In the genomic region with DNA sequence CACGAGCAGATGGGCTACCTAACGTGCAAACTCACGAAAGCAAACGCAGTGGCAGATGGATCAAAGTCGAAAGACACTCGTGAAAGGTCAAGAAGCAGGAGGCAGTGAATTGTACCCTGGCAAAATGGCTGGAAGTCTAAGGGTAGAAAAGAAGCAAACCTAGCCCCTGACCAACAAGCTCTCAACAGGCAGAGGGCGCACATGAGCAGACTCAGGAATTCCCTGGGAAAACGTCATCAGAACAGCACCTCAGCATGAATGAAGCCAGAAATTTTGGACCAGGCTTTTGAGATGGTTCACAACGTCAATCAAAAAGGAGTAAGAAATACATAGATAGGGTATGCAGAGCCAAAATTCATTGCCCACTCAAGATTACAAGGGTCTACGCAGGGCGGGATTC, we compare ENCODE assay signal across 10 mouse cellular contexts. TPM values are rescaled to one million over a fixed set of nuclear protein-coding genes. Genes with fewer than 3 reads are reported as not detected.
DNase-seq lines count a peak whose midpoint lies in the region; ATAC-seq and TF ChIP-seq lines count a peak whose summit lies in the region.
"Not testable (repeated sequence)": the region's sequence is repeated elsewhere in the genome, so short reads cannot be mapped to it uniquely, and the experiment has no call there.
"Had no signal": no experiment of that assay in that cellular context is flagged by ENCODE, and none has a peak within 500 bp of the region (broad histone marks: within the 10 kb centered on the region; RNA-seq: fewer than 3 reads in every experiment).

No protein-coding gene starts in this region.

- TF ChIP-seq POLR2A in embryonic fibroblast, embryonic 13.5 days (IDR thresholded peaks at IDR 0.05; ENCODE audit: low read depth, low read length), result not testable (repeated sequence)

- H3K4me3 ChIP-seq in embryonic fibroblast, embryonic 13.5 days (ENCODE audit: insufficient read depth, low read length); kidney, embryonic 15.5 days (replicated peaks): not testable (repeated sequence)

- not testable (repeated sequence) for ATAC-seq in kidney, embryonic 15.5 days (replicated peaks; ENCODE audit: low FRiP score)

- not testable (repeated sequence) for H3K9me3 ChIP-seq in kidney, embryonic 15.5 days (replicated peaks)

- not testable (repeated sequence) for H3K27ac ChIP-seq in embryonic fibroblast, embryonic 13.5 days (ENCODE audit: insufficient read depth, low read length); kidney, embryonic 15.5 days

- intact Hi-C loops in heart, postnatal 14 days (cut with DNase I); left cerebral cortex, postnatal 10 days (cut with DNase I): not testable (repeated sequence)

- 0 out of 2 replicates have a peak overlapping the region, but pooled peaks have one; percentile 30 for H3K4me2 ChIP-seq in kidney, embryonic 15.5 days

- WGBS in kidney, embryonic 15.5 days, result 11% methylated on average over 7 of the region's 11 CpGs

- H3K27me3 ChIP-seq in kidney, embryonic 15.5 days, result not testable (repeated sequence)

- peak; percentile 17 to 18 for DNase-seq in cerebellum, adult 18-20 months
- DNase-seq in heart, postnatal 14 days, result peak; percentile 11 to 16
- peak; percentile 23 to 38 for DNase-seq in left cerebral cortex, postnatal 10 days (ENCODE audit: extremely low spot score in 1 of 2, low spot score in 2 of 2)
- peak; percentile 23 for DNase-seq in lung, postnatal 14 days
- DNase-seq in retina, postnatal 1 day, result peak; percentile 73

- not testable (repeated sequence) for H3K36me3 ChIP-seq in kidney, embryonic 15.5 days

- H3K9ac ChIP-seq in kidney, embryonic 15.5 days, result not testable (repeated sequence)

- not testable (repeated sequence) for H3K4me1 ChIP-seq in embryonic fibroblast, embryonic 13.5 days (ENCODE audit: control insufficient read depth, insufficient read depth, low read length); kidney, embryonic 15.5 days

- TF ChIP-seq CTCF in embryonic fibroblast, embryonic 13.5 days (IDR thresholded peaks at IDR 0.05; ENCODE audit: borderline replicate concordance, insufficient read depth, low read length), result peak; percentile 49; the same call in 1 of the 2 replicates

RNA-seq across cellular contexts. Expression of a gene that starts 1.0 kb away (rescaled TPM):
- not detected in 2 replicates for polyA plus RNA-seq in embryonic fibroblast, embryonic 13.5 days (2011; ENCODE audit: insufficient read length, low read depth, missing spikeins)
- under 1 TPM; 0.44 to 0.79 TPM for total RNA-seq in heart, postnatal 14 days (2021)
- polyA plus RNA-seq in kidney, embryonic 15.5 days (2015; fragmentation: Nextera tagmentation; extraction: Ambion mirVana), result 0.29 TPM in 1 of 2 replicates, not detected in the other
- 1 to 10 TPM in 1 of 2 experiments, under 1 TPM in 1; 0.83 to 1.5 TPM for total RNA-seq in left cerebral cortex, postnatal 10 days (2021)
- total RNA-seq: MEL had no signal

RNA-seq across cellular contexts. Expression of a gene that starts 49.0 kb away (rescaled TPM):
- not detected in 2 replicates for polyA plus RNA-seq in embryonic fibroblast, embryonic 13.5 days (2011; ENCODE audit: insufficient read length, low read depth, missing spikeins)
- total RNA-seq in heart, postnatal 14 days (2021), result not detected
- not detected in 2 replicates for polyA plus RNA-seq in kidney, embryonic 15.5 days (2015; fragmentation: Nextera tagmentation; extraction: Ambion mirVana)
- total RNA-seq in left cerebral cortex, postnatal 10 days (2021), result not detected
- total RNA-seq: adrenal gland, postnatal 4 days; MEL had no signal
- polyA plus RNA-seq: gonadal fat pad, adult 2 months had no signal

Comparison
In these comparisons a context has a peak if more than half of its experiments do, and no peak if none do; other contexts are left out.
1. DNase-seq: peak in every context shown above with its lines; median percentile 73 in retina, postnatal 1 day; 30 in left cerebral cortex, postnatal 10 days; 23 in lung, postnatal 14 days; 18 in cerebellum, adult 18-20 months; 14 in heart, postnatal 14 days.